Mouse (Mus musculus) spleen, postnatal 4 days (tissue): ENCODE data around the gene Sds.

Experiments used
- DNase-seq, 2 experiments: peaks; one replicate each; pipeline ENCODE4 v3.0.0; 2022; ENCODE audit warnings: low spot score in 2 of 2

Sds gene

DNA sequence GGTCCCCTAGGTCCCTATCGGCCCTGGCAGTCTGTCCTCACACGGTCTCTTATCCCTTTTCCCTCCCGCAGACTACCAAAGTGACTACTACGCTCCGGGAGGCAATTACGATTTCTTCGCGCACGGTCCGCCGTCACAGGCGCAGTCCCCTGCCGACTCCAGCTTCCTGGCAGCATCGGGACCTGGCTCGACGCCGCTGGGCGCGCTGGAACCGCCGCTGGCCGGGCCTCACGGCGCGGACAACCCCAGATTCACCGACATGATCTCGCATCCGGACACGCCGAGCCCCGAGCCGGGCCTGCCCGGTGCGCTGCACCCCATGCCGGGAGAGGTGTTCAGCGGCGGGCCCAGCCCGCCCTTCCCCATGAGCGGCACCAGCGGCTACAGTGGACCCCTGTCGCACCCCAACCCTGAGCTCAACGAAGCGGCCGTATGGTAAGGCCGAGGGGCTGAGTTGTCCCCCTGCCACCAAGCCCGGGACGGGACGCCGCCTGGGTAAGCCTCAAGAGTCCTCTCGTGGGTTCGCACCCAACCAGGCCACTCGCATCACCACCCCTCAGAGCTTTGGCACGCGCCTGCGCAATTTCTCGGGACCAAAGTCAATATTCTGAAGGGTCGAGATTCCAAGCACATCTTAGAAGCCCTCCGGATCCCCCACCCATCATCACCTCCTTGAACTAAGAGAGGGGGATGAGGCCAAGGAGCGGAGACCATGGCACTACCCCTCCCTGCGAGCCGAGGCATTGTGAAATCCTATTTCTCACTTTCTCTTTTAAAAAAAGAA is 36.2 kb upstream of the Sds start:
- DNase-seq = peak in 1 of 2 experiments; percentile 63

DNA sequence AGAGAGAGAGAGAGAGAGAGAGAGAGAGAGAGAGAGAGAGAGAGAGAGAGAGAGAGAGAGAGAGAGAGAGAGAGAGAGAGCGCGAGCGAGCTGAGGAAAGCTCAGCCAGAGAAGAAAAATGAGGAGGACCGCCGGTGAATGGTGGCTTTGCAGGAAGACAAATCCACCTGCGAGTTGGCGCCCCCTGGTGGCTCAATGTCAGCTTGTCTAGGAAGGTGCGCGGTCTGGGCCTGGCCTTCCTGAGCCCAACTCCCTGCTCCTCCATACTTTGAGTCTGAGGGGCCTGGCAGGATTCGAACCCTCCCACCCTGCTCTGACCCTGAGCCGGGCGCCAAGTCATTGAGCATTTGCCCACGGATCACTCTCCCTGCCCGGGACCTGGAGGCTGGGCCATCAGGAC is 35.6 kb upstream of the Sds start:
- DNase-seq = peak; percentile 79 to 95

DNA sequence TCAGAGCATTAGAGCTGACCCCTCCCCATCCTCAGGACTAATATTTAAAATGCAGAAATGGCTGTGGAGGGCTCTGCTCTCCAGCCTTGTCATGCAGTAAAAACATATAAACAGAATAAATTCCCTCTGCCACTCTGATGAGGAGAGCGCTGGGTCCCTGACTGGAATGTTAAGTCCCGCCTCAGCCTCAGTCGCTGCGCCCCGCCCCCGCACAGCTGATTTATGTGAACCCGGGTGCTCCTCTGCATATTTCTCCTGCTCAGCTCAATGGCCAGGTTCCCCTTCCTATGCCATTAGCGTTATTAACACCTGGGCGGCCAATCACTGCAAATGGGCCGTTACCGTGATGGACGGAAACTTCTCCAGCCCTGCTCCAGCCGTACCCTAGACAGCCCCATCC is 29.0 kb upstream of the Sds start:
- peak in 1 of 2 experiments; percentile 49 for DNase-seq

DNA sequence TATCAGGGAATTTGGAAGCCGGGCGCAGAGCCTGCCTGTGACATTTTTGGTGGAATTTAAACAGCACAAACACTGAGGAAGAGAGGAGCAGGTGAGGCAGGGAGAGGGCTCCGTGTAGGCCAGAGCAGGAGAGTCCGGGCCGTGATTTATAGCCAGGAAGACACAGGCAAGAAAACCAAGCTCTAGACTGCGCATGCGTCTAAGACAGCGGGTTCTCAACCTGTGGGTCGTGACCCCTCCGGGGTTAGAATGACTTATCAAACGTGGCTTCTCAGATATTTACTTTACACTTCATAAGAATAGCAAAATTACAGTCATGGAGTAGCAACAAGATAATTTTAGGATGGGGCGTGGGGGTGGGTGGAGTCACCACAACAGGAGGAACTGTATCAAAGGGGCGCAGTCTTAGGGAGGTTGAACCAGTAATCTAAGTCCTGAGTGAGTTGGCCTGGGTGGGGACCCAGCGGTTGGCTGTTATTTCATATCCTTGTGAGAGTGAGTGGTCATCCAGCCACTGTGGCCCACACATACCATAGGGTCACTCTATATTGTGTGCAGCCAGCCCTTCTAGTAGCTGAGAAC is 21.5 kb upstream of the Sds start:
- no peak for DNase-seq

DNA sequence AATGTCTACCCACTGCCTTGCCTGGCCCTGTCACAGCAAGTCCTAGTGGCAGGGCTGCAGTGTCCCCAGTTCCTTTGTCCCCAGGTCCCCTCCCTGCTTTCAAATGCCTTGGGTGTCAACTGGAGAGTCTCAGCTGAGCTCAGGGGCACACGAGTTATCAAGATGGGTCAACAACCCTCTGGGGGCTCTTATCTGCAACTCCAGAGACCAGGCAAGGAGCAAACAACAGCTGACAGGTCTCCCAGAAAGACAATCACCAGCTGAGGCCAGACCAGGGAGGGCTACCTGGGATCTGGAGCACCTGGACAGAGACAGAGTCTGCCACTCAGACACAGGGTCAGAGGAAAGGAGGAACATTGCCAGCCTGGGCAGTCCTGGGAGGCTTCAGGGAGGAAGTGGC is 20.1 kb upstream of the Sds start:
- no peak for DNase-seq

DNA sequence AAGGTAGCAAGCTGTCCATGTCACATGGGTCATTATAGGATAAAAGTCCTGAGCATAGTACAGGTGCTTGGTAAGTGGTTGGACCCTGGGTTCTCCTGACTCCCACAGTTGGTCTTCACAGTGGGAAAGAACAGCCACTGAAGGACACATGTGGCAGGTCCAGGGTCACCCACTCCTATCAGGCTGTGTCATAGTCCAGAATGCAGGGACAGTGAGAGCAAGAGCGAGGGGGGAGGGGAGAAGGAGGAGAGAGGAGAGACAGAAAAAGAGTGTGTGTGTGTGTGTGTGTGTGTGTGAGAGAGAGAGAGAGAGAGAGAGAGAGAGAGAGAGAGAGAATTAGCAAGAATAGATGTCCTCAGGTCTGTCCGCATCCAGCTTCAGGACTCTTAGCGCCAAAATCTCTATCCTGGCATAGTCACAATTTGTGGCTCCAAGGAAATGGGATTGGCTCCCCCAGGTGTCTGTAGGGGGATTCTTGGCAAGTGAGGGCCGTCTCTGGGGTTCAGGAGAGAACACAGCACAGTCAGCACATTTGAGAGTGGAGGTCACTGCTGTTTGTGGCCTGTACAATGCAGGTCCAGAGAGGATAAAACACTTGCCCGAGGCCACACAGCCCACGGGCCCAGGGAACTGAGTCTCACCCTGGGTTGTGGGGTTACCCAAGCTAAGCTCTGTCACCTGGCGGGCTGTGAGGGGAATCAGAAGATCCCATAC is 19.3 kb upstream of the Sds start:
- no peak for DNase-seq

DNA sequence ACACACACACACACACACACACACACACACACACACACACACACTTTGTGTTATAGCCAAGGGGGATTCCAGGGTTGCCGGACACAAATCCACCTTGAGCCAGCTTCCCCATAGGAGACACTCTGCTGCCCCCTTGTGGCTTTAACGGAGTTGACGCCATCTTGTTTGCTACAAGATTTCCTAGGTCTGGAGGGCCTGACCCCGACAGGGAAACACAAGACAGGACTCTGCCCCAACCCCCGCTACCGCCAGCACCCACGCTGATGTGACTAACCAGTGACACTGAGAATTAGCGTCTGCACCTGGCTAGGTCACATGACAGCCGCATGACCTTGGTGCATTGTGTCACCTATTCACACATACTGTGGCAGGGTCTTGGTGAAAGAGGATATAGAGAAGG is 18.7 kb upstream of the Sds start:
- DNase-seq = peak; percentile 74 to 88

DNA sequence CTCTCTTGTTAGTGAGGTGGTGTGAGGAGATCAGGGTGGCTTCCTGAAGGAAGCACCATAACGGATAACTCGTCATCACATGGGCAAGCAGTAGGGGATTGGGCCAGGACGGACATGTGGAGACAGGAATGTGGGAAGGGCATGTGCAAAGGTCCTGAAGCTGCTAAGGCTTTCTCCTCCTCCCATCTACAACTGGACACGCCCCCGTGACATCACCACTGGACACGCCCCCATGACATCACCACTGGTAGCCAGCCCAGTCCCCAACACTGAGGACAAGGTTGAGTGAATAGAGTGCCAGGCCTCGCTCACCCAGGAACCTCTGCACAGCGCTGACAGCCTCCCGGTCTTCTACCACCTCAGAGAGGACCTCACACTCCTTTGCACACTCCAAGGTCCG is 17.2 kb upstream of the Sds start:
- DNase-seq = peak; percentile 54 to 68

DNA sequence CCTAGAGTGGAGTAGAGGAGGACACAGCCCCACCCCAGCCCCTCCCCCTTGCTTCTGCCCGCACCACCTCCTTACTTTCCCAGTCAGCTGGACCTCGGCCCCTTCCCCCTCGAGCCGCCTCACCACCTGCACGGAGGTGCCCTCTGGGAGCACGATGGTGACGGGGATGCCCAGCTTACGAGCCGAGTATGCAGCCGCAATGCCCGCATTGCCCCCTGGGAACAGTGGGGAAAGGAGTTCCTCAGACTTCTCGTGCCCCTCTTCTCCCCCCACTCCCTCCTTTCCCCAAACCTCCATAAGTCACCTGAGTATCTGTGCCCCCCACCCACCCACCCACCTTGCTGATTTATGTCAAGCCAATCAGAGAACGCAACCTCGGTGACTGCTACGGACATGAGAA is 14.4 kb upstream of the Sds start:
- peak in 1 of 2 experiments; percentile 60 for DNase-seq

DNA sequence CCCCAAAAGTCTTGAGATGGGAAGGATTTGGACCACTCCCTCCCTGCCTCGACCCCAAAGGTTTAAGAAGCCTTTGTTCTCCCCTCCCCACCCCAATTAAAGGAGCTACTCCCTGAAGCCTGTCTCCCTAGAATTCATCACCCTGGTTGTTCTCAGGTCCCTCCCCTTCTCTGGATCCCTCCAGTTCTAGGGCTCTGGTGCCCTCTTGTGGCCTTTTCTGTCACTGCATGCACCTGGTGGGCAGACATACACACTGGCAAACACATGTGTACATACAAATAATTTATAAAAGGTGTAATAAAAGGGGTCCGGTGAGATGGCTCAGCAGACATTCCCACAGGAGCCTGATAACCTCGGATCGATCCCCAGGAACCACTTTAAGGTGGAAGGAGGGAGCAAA is 12.0 kb upstream of the Sds start:
- DNase-seq = peak in 1 of 2 experiments; percentile 52

DNA sequence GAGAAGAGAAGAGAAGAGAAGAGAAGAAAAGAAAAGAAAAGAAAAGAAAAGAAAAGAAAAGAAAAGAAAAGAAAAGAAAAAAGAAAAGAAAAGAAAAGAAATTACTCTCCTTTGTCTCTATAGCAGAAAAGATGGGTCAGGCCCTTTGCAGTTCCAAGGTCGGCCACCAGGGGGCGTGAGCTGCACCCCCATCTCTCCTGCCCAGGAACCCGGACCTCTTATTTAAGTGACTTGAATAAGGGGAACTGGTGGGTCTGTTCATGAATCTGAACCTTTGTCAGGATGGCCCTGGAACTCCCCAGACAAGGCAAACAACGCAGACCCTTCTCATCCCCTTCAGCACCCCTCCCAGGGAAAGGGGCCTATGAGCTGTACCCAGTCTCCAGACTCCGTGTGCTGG is 11.3 kb upstream of the Sds start:
- DNase-seq = peak; percentile 75 to 89

DNA sequence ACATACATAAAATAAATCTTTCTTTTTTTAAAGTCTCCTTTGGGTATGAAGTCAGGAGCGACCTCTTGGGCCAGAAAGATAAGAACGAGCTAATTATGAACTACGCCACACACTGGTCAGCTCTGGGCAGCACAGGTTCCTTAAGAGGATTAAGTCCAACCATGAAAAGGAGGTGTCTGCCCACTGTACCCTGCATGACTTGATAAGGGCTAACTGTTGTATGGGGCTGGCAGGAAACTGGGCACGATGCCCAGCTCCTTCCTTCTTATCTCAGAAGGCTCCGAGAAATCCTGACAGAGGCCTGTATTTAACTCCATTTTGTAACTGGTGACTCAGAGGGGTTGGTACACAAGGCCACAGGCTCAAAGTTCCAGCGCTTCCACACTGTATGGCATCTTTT is 10.5 kb upstream of the Sds start:
- peak; percentile 79 to 82 for DNase-seq

DNA sequence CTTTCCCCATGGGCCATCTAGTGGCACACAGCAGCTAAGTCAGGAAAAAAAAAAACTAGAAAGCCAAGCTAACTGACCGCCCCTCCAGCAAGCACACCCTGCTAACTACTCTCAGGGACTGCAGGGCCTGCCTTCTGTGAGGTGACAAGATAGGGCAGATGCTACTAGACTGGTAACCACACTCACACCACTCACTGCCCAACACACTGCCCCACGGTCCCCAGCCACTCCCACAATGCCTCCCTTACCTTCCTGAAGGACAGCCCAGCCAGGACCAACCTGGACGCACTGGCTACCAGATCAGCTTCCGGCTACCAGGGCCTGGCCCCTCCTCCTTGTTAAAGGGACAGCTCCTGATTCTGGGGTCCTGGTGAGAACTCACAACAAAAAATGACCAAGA is 9.3 kb upstream of the Sds start:
- DNase-seq = no peak

DNA sequence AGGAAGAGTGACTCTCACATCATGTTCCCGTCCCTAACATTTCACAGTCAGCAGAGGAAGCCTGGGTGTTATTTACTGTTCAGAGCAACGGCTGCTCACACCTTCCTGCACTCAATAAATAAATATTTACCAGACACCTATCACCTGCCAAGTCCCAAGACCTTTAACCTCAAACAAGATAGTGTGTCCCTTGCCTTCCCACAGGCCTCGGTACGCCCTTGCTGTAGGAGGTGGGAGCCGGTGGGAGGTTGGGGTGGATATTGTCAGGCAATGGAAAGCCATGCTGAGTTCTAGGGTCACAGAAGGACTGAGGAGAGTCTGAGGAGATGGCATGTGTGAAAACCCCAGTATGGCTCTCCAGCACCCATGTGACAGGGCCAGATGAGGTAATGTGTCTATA is 8.0 kb upstream of the Sds start:
- no peak for DNase-seq

DNA sequence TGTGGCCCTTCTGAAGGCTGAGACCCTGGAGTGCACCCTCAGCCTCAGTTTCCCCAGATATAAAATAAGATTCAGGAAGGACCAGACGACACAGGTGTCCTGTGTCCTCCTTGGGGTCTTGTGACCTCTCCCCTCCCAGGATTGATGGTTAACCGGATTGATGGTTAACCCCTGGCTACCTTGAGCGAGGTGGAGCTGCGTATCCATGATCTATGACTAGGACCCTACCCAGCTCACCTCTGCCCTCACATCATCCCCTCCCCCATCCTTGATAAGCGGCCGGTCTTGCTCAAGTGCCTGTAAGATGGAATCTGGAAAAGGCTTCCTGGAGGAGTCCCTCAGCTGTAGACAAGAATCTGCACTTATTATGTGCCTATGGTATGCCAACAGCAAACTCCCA is 7.5 kb upstream of the Sds start:
- no peak for DNase-seq

DNA sequence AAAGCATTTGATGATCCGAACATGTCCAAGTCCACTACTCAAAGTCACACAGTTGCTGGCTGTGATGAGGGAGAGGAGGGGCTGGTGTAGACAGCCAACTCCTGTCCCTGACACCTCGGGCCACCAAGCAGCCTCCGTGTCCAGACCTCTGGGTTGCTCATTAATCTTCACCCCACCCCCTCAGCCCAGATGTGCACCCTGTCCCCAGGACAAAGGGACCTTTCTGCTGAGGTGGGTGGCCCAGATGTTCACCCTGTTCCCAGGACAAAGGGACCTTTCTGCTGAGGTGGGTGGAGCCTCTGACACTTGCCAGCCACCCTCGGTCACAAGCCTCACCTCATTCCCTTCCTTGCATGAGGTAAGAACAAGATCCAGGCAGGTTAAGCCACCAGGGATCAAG is 4.8 kb upstream of the Sds start:
- no peak for DNase-seq

DNA sequence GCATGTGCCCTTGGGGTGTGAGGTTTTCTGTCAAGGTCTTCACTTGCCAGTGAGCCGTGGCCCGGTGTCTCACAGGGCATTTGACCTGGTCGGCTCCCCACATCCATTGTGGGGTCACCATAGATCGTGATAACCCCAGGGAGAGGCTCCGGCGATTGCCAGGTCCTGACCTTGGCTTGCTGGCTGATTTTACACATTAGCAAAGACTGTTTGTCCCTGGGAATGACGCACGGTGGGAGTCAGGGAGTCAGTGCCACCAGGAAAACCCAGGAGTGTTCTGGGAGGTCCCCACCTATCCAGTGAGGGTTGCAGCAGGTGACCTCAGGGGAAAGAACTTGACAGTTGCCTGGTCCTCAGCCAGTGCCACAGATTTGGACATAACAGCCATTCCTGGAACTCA is 3.6 kb upstream of the Sds start, which contains the start of gene Sdsl:
Gene Sdsl, minus strand, starts transcription at position 41 of the 400 bp plus-strand sequence.
- DNase-seq = no peak

DNA sequence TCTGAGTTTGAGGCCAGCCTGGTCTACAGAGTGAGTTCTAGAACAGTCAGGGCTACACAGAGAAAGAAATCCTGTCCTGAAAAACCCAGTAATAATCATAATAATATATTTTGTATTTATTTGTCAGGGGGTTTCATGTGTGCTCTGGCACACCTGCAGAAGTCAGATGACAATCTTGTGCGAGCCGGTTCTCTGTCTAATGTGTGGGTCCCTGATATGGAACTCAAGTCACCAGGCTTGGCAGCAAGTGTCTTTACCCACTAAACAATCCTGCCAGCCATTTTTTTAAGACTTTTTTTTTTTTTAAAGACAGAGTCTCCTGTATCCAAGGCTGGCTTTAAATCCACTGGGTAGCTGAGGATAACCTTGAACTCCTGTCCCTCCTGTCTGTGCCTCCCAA is 3.0 kb upstream of the Sds start:
- DNase-seq = no peak

DNA sequence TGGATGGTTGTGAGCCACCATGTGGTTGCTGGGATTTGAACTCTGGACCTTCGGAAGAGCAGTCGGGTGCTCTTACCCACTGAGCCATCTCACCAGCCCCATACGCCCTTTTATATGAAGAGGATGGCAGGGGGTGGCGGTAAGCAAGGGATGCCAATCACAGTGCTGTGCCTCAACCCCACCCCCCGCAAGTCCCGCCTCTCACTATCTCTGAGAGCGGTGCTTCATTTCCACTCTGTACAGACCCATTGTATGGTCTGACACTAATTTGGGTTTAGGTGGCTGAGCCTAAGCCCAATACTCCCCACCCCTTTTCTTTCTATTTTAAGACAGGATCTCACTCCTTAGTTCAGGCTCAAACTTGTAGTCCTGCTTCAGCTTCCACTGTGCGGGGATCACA is 465 bp upstream of the Sds start:
- DNase-seq = no peak

DNA sequence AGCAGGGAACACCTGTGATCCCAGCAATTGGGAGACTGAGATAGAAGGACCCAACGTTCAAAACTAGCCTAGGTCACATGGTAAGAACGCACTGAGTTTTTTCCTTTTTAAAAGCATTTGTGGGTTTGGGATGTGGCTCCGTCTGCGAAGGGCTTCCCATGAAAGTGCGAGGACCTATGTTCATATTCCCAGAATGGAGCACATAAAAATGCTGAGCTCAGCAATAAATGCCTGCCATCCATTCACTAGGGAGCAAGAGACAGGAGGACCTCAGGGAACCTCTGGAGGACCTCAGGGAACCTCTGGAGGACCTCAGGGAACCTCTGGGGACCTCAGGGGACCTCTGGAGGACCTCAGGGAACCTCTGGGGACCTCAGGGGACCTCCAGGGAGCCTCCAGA is 1.7 kb downstream of the Sds start:
- DNase-seq = no peak

DNA sequence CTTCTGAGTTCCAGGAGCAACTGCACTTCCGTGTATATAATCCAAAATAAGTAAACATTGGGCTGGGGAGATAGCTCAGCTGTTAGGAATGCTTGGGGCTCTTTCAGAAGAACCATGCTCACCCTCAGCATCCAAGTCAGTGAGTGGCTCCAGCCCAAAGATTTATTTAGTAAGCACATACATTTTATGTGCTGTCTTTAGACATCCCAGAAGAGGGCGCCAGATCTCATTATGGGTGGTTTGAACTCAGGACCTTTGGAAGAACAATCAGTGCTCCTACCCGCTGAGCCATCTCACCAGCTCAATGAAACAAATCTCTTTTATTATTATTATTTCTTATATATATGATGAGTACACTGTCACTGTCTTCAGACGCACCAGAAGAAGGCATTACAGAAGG is 3.2 kb downstream of the Sds start:
- no peak for DNase-seq

DNA sequence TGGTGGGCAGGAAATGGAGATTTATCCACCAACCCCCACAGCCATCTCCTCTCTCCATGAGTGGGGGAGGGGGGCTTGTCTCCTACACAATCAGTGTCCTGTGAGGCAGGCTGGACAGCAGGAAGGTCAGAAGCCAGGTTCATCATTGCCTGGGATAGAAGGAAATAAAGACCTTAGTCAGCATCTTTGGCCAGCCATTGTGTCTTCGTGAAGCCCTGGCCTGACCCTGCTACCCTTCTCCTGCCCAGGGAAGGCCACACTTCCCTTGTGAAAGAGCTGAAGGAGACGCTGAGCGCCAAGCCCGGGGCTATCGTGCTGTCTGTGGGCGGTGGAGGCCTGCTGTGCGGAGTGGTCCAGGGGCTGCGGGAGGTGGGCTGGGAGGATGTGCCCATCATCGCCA is 4.9 kb downstream of the Sds start:
- DNase-seq = no peak

DNA sequence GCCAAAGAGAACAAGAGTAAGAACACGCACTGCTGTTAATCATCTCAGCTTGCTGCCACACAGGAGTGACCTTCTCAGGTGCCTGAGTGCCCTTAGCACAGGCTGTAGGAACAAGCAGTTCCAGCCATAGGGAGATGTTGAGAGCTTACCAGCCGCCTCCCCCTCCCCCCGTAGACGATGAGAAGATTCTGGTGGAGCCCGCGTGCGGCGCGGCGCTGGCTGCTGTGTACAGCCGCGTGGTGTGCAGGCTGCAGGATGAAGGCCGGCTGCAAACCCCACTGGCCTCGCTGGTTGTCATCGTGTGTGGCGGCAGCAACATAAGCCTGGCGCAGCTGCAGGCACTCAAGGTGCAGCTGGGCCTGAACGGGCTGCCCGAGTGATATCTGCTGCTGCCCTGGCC is 7.1 kb downstream of the Sds start:
- DNase-seq = no peak
